Mouse (Mus musculus): Measurements from ENCODE around the gene Mtap.

Gene Mtap

DNA sequence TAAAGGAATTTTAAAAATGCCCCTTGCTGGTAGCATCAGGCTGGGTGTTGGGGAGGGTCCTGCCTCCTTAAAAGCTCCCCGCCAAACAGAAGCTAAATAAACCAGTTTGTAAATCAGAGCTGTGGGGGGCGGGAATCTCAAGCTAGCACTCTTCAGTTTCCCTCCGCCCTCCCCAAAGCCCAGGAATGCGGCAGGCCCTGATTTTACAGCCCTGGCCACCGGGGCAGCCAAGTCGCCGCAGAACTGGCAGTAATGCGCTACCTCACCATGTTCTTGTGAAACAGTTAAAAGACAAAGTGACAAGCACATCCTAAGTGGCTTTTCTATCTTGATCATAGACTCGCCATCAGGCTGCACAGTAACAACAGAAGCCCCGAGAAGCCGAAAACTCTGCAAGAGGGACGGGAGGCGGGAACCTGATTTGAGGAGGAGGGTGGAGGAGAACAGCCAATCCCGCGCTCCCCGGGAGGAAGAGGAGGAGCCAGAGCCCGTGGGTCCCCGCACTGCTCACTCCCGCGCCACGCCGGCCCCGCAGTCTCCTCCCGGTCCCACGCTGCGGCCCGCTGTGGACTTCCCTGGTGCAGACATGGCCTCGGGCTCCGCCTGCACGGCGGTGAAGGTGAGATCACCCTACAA is at the start of gene Mtap:
Gene Mtap (plus strand): TSS at position 217 of the 636 bp plus-strand sequence.
- peak; percentile 89 for DNase-seq (ENCODE audit: low read depth)

DNA sequence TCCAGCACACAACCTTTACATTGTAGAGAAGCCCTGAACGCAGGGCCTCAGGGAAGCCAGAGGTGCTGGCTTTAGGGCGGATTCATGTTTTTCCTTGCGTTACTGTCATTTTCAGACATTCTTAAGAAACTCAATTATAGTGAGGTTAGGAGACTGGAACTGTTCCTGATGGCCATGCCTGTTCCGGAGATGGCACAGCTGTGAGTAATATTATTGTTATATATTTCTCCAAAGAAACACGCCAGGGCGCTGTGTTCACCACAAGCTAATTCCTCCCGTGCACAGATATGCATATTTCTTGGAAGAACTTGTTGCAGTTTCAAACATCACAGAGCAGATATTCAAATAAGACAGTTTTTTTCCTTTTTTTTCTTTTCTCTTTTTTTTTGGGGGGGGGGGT is 47.8 kb upstream of the Mtap start:
- no peak for DNase-seq (ENCODE audit: low read depth)

DNA sequence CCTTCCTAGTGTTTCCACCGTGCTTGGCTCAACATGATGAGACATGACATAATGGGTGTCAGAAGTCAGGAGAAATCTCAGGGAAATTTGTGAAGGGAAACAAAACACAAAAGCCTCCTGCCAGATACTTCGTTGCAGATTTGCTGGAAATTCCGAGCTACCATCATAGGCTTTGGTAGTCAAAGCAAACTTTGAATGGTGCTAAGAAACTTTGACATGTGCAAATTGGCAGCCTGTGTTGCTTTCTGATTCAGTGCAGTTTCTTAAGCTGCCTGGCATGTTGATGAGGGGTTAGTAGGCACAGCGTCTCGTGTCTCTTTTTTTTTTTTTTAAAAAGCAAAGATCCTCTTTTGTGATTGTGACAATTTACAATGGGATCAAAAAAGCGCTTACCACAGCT is 46.7 kb upstream of the Mtap start:
- no peak for DNase-seq (ENCODE audit: low read depth)

DNA sequence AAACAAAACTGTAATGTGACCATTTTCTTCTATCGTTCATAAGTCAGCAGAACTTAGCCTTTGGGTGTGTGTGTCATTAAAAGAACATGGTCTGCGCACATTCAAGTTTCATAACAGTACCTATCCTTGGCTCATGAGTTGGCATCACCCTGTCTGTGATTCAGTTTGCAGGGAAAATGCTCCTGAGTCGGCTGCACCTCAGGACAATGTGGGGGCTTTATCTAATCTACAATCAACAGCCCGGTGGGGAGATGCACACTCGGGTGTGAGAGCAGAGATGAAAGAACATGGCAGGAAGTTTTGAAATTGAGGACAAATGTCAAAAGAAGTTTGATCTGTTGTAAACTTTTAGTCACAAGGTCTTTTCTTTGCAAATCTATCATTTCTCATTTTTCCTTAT is 44.8 kb upstream of the Mtap start:
- no peak for DNase-seq (ENCODE audit: low read depth)

DNA sequence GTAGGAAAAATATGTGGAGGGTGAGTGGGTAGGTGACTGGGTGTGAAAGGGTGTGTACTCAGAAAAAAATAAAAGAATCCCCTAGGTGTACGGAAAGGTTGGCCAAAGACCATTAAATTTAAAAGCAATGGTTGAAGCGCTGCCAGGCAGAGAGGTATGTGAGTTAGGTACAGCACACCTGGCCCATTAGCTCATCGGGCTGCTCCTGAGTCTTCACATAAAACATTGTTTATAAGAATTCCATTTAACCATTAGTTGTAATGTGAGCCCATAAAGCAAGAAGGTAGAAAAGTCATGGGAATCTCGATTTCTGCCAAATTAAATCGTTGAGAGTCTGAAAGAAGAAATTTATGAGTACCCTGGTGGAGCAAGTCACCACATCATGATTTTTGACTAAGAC is 42.1 kb upstream of the Mtap start:
- no peak for DNase-seq (ENCODE audit: low read depth)

DNA sequence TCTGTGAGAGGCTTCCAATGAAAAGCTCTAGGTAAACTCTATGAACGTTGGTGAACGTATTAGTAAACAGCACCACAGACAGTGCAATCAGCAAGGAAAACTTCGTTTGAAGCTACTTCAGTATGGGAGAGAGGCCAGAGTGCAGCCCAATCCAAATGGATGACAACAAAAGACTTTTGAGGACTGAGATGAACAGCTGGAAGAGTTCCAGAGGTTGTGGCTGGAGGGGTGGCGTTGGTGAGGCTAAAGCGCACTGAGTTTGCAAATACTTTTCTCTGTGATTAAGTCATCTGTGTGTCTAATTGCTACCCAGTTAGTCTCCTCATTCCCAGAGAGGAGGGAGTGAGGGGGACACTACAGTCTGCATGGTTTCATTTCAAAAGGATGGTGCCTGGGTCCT is 38.7 kb upstream of the Mtap start:
- DNase-seq (ENCODE audit: low read depth): no peak

DNA sequence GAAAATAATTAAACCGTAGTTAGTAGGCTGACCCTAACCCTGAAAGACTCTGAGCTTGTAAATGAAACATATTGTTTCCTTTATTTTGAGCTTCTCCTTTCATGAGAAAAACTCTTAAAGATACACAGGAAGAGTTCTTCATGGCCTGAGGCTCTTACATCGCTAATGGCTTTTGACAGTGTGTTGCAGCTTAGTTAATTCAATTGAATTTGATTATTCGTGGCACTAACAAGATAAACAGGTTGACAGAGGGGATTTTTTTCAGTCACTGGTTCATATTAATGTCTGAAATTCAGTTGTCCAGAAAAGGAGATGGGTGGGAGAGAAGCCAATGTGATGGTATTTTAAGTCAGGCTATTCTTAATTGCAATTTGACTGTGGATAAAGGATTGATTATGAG is 35.6 kb upstream of the Mtap start:
- DNase-seq (ENCODE audit: low read depth): no peak

DNA sequence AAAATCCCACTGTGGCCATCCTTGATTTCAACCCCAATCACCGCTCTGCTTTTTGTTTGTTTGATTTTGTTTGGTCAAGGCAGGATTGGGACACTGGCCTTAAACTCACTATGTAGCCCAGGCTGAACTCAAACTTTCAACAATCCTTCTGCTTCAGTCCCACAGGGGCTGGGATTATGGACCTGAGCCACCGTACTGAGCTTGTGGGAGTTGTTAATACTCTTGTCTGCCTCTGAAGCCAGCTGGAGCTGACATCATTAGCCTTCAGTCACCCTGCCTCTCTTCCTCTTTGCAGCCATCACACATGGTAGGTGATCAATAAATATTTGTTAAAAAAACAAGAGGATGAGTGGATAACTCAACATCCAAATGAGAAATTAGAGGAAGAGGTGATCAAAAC is 34.6 kb upstream of the Mtap start:
- DNase-seq (ENCODE audit: low read depth): no peak

DNA sequence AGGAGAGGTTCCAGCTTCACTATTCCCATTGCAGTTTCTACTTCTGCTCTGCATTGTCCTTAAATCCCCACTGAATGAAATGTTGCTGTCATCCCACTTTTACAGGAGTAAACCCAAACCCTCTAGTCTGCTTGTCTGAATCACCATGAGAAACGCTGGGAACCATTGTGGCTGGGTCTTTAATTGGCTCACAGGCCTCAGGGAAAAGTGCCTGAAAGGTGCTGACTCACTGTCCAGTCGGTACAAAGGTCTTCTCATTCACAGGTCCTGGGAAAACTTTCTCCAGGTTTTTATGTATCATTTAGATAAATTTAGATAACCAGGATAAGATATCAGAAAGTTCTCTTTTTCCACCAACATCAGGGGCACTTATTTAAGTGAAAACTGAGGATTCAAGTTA is 31.4 kb upstream of the Mtap start:
- DNase-seq (ENCODE audit: low read depth): no peak

DNA sequence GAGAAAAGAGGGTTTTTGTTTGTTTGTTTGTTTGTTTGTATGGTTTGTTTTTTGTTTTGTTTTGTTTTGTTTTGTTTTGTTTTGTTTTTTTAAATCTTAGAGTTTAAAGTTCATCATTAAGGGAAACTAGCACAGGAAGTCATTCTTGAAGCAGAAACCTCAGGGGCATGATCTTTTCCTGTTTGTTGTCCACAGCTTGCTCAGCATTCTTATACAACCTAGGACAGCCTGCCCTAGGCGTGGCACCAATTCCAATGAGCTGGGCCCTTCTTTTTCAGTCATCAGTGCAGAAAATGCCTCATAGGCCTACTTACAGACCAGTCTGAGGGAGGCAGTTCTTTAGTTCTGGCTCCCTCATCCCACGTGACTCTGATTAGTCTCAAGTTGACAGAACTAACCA is 30.4 kb upstream of the Mtap start:
- peak; percentile 12 for DNase-seq (ENCODE audit: low read depth)

DNA sequence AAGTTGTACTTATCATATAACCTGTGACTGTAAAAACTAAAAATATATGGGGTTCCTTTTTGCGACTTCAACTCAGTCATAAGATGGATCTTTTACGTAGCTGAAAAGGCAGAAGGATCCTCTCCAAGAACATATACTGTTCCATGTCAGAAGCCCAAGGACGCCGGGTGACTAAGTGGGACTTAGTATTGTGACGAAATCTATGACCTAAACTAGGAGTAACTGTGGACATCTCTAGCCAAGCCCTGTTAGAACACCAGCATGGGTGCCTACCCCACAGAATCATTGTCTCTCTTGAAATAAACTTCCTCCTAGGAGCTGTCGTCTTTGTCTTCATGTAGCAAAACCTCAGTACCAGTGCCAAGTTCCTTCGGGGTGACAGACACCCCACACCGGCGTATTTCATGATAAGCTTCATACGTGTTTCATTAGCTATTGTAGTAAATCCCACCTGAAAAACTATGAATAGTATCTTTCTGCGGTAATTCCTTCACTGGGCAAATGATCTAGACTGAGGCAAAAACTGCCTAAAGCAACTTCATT is 24.7 kb upstream of the Mtap start:
- no peak for DNase-seq (ENCODE audit: low read depth)

DNA sequence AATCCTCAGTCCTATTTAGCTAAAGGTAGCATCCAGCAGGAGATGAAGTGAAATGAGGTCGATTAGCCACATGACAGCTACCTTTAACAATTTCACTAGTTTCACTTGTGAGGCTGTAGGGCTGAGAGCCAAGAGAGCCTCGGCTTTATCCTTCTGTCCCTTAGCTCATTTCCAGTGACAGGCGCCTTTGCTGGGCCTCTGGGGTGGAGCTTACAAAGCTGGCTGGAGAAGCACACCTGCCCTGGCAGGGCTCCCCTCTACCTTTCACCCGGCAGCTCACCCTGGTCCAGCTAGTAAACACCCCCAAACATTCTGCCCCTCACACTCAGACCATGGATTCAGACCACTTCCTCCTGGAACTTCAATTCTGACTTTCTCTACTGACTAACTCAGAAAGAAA is 24.1 kb upstream of the Mtap start:
- no peak for DNase-seq (ENCODE audit: low read depth)

DNA sequence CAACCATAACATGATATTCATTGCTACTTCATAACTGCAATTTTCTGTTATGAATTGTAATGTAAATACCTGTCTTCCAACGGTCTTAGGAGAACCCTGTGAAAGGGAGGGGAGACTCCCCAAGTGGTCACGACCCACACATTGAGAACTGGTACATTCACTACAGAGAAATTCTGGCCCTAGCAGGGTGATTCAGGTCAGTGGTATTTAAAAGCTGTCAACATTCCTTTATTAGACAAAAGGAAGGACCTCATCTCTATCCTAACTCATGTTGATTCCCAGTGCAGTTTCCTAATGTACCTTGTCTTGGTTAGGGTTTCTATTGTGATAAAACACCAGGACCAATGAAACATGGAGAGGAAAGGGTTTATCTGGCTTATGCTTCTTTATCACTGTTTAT is 20.9 kb upstream of the Mtap start:
- DNase-seq (ENCODE audit: low read depth): no peak

DNA sequence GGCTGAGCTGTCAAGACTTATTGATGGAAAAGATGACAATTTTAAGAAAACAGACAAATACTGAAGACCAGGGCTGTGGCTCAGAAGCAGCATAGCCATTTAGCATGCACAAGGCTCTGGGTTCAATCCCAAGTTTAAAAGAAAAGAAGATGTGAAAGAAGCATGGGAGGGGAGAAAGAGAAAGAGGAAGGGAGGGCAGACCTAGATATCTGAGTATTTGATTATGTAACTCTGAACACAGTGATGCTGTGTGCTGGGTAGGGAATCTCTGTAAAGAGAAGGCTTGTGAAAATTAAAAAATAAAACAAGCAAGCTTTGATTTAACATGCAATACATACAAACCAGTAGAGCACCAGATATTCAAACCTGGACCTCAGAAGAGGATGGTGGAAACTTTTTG is 17.0 kb upstream of the Mtap start:
- no peak for DNase-seq (ENCODE audit: low read depth)

DNA sequence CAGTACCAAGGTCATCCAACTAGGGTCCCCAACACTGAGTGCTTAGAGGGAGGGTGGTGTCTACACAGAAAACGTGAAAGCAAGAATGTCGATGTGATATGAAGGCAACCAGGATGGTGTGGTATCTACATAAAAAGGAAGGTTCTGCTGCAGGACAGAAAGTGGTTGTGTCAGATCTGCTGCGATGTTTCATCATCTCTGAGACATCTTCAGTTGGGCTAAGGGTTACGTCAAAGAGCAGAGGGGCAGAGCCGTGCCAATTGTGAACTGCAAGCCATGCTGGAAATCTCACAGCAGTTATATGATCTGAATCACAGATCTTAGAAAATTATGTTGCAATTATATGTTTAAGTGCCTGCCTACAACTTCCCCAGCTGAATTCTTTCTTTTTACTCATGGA is 16.6 kb upstream of the Mtap start:
- no peak for DNase-seq (ENCODE audit: low read depth)

DNA sequence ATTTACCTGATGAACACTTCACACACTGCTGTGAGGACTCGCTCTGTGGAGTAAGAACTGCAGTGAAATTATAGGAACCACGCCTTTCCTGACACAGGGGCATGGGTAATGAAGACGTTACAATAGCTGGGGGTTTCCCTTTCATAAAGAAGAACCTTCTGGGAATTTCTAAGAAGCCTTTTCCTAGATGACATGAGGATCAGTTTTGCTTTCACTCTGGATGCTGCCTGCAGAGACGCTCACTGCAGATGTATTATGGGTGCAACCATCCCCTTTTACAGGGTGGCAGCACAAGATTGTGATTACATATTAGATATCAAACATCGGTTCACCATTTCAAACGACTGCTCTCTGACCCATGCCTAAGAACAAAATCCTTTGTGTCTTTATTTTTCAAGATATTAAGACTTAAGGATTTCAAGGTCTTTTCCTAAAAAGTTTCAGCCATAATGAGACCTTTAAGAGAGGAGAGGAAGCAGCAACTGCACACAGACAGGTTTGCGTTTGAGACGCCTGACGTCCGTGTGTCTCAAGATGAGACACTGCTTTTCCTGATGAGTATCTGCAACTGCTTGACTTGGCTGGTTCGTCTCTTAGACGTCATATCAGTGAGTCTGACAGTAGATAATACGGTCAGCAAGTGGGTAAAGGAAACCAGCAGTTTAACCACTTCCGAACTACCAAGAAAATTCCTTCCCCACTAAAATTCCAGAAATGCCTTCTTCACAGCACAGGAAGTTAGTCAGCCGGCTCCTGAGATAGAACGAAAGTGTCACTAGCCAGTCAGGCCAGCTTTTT is 13.3 kb upstream of the Mtap start:
- DNase-seq (ENCODE audit: low read depth): peak; percentile 29

DNA sequence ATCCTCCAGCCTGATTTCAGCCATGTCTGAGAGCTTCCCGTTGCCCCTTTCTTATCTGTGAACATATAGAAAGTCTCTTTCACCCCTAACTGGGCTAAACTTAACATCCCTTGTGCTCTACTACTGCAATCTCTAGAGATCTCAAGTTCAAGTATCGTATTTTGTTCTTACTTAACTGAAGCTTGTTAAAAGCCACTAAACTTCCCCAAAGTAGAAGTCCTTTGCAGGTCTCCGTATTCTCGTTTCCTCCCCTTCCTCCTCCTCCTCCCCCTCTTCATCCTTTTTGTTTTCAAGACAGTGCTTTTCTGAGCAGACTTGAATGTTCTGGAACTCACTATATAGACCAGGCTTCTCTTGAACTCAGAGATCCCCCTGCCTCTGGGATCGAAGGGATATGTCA is 9.2 kb upstream of the Mtap start:
- DNase-seq (ENCODE audit: low read depth): no peak

DNA sequence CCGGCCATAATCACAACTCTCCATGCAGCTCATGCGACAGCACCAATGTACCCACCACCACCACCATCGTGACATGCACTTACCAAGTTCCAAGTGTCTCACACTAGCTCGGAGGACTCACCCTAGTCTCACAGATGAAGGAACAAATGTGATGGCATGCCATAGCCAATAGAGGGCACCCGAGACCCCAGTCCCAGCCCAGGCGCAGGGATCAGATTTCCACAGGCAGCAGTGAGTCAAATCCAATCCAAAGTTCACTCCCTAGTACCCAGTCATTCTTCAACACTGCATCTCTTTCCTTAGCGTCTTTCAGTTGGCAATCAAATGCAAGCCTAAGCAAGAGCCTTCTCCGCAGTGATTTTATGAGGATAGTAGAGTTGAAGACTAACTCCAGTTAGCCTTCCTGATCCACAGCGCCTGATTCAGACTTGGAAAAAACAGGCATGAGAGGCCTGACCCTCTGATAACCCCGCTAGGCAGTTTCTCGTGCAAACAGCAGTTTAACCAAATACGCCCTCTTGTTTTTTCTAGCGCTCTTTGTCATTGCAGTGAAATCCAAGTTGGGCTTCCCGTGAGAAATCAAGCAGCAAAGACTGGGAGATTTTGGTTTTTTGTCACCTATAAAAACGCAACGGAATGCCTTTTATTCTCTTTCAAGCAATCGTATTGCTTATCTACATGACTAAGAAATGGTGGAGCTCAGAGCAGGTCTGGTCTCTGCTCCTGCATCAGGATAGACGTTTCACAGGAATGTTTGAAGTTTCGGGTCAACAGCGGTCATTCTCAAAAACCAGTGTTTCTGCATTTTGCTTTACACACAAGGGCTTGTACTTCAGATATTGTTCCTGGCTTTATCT is 8.6 kb upstream of the Mtap start:
- peak; percentile 69 for DNase-seq (ENCODE audit: low read depth)

DNA sequence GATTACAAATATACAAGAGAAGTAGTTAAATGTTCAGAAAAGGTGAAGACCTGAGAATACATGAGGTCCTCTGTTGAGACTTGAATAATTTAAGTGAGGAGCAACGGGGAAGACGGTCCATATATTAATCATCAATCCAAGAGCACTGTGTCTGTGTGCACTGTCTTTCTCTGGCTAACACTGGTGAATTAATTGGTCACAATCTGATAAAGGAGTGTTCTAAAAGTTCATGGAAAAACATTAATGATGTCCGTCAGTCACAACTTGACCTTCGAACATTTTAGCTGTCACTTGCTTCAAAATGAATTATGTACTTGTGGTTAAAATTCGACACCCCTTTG is 8.0 kb upstream of the Mtap start:
- no peak for DNase-seq (ENCODE audit: low read depth)

DNA sequence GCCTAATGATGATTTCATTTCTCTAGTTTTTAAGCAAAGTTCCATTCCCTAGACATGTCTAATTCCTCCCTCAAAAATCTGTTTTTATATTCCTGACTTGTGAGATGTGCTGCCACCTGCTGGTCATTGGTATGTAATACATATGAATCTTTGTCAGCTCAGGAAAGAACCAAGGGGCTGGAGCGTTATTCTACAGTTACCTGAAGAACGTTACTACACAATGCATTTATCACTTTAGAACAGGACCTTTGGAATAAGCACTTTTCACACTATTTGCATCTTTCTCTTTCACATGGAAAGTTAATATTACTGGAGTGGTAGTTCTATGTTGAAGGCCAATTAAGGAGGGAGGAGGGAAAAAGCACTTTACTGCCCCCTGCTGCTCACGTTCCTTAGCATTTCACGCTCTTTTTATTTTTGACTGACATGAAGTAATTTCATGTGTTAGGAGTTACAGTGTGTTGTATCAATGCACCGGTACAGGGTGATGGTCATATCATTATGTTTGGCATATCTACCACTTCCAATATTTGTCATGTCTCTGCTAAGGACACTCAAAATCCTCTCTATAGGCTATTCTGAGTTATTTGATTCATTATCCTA is 7.5 kb upstream of the Mtap start:
- peak; percentile 94 for DNase-seq (ENCODE audit: low read depth)

DNA sequence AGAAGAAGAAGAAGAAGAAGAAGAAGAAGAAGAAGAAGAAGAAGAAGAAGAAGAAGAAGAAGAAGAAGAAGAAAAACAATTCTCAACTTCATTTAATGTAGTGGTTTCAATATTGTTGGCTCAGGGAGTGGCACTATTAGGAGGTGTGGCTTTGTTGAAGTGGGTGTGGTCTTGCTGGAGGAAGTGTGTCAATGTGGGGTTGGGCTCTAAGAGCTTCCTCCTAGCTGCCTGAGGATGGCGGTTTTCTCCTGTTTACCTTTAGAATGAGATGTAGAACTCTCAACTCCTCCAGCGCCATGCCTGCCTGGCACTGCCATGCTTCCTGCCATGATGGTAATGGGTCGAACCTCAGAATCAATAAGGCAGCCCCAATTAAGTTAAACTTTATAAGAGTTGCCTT is 5.1 kb upstream of the Mtap start:
- peak; percentile 43 for DNase-seq (ENCODE audit: low read depth)

DNA sequence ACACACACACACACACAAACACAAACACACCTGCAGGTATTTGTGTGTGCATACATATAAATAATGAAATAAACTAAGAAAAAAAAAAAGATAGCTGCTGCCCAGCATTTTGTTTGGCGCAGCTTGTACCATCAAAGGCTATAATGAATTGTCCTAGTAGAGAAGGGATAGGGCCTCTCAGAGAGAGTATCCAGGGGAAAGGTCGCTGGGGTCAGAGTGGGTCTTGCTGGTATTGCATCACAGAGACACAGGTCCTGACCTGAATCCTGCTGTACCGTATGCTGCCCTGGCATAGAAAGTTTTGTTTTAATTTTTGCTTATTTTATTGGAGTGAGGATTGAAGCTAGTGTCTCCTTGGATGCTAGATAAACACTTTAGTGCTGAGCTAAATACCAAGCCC is 566 bp upstream of the Mtap start:
- no peak for DNase-seq (ENCODE audit: low read depth)
